Mouse (Mus musculus) embryonic stem cell, embryonic (primary cell): Measurements from ENCODE around the gene Anapc16.

ENCODE experiments used
- CTCF ChIA-PET, 4 experiments: fragments of 300-600 bp in 2 of 4; fragments of 350-600 bp in 2 of 4; sonication (Branson Sonifier 250); formaldehyde crosslinking; loops; one replicate each; lab custom pipeline; 2022; ENCODE audit warnings: inconsistent platforms in 2 of 4; lab: Charles Lee
- POLR2A ChIA-PET, 4 experiments: fragments of 300-600 bp in 2 of 4; fragments of 350-600 bp in 2 of 4; sonication (Branson Sonifier 250); formaldehyde crosslinking; loops; one replicate each; lab custom pipeline; 2022; ENCODE audit warnings: antibody characterized with exemption in 4 of 4, inconsistent platforms in 1 of 4; lab: Charles Lee

The Anapc16 gene

GRCm38 (mm10) chr10:59952152-59952780 lies 50.7 kb downstream of the Anapc16 start:
- CTCF ChIA-PET = interaction anchor here in 1 of 4 experiments (1.0 to 2.5 kb wide), 4 partner anchors 10 to 114 kb away, joined by 3 to 9 read pairs (median 4); no protein-coding TSS in a partner anchor
- POLR2A ChIA-PET = interaction anchor here in 3 of 4 experiments (0.5 to 8.8 kb wide), 58 partner anchors 9 to 629 kb away, joined by 3 to 145 read pairs (median 5); partner anchors contain the start of genes Anapc16 (in 3 of the 3) and Ascc1 (in 3 of the 3)

- POLR2A ChIA-PET = interaction anchor here (0.5 to 8.8 kb wide), 97 partner anchors 7 to 1196 kb away, joined by 3 to 145 read pairs (median 4); partner anchors contain the start of genes Anapc16 (in 3 of the 4), Ascc1 (in 3 of the 4), Chst3 (in 1 of the 4) and Sgpl1 (in 1 of the 4)
- CTCF ChIA-PET = interaction anchor here (0.6 to 2.5 kb wide), 19 partner anchors 9 to 396 kb away, joined by 3 to 15 read pairs (median 4); partner anchors contain the start of genes Anapc16 (in 1 of the 4) and Ascc1 (in 1 of the 4)
Measured at GRCm38 (mm10) chr10:59951211-59952151, 51.5 kb downstream of the Anapc16 start, which contains the start of gene Ddit4. TSS of gene Ddit4 (minus strand) at chr10:59951834.

GRCm38 (mm10) chr10:59950716-59951191 lies 52.2 kb downstream of the Anapc16 start:
- ChIA-PET CTCF (interaction anchor here (0.5 to 2.5 kb wide), 19 partner anchors 8 to 403 kb away, joined by 3 to 15 read pairs (median 4); partner anchors contain the start of genes Anapc16 (in 1 of the 4) and Ascc1 (in 1 of the 4)), POLR2A (interaction anchor here (0.6 to 8.8 kb wide), 78 partner anchors 8 to 1197 kb away, joined by 3 to 145 read pairs (median 5); partner anchors contain the start of genes Anapc16 (in 3 of the 4), Ascc1 (in 3 of the 4), Chst3 (in 1 of the 4) and P4ha1 (in 1 of the 4))

- ChIA-PET CTCF (interaction anchor here (0.5 to 2.5 kb wide), 18 partner anchors 7 to 402 kb away, joined by 3 to 15 read pairs (median 4); partner anchors contain the start of genes Anapc16 (in 1 of the 4) and Ascc1 (in 1 of the 4)), POLR2A (interaction anchor here (0.5 to 8.8 kb wide), 75 partner anchors 7 to 1711 kb away, joined by 3 to 145 read pairs (median 5); partner anchors contain the start of genes Anapc16 (in 3 of the 4), Ascc1 (in 3 of the 4), Chst3 (in 1 of the 4) and P4ha1 (in 1 of the 4))
Measured at GRCm38 (mm10) chr10:59949783-59950605, 52.9 kb downstream of the Anapc16 start.

- POLR2A ChIA-PET = interaction anchor here in 3 of 4 experiments (0.5 to 8.8 kb wide), 28 partner anchors 9 to 296 kb away, joined by 3 to 145 read pairs (median 7); partner anchors contain the start of genes Anapc16 (in 2 of the 3) and Ascc1 (in 2 of the 3)
- CTCF ChIA-PET = interaction anchor here in 1 of 4 experiments (0.7 to 1.3 kb wide), 2 partner anchors 9 to 20 kb away, joined by 3 read pairs; no protein-coding TSS in a partner anchor
Measured at GRCm38 (mm10) chr10:59949255-59949648, 53.7 kb downstream of the Anapc16 start.

GRCm38 (mm10) chr10:59948363-59949254 lies 54.3 kb downstream of the Anapc16 start:
- ChIA-PET POLR2A (interaction anchor here in 3 of 4 experiments (0.5 to 8.8 kb wide), 30 partner anchors 9 to 625 kb away, joined by 3 to 145 read pairs (median 5); partner anchors contain the start of genes Anapc16 (in 2 of the 3), Ascc1 (in 2 of the 3) and P4ha1 (in 1 of the 3)), CTCF (interaction anchor here in 1 of 4 experiments (0.7 to 2.3 kb wide), 3 partner anchors 9 to 54 kb away, joined by 3 to 9 read pairs (median 3); no protein-coding TSS in a partner anchor)

GRCm38 (mm10) chr10:59947296-59948073 lies 55.5 kb downstream of the Anapc16 start:
- ChIA-PET CTCF (interaction anchor here in 3 of 4 experiments (0.6 to 2.3 kb wide), 5 partner anchors 9 to 53 kb away, joined by 3 to 9 read pairs (median 4); no protein-coding TSS in a partner anchor), POLR2A (interaction anchor here in 3 of 4 experiments (0.7 to 8.8 kb wide), 23 partner anchors 9 to 624 kb away, joined by 3 to 145 read pairs (median 4); partner anchors contain the start of genes Anapc16 (in 2 of the 3), Ascc1 (in 2 of the 3) and P4ha1 (in 1 of the 3))

GRCm38 (mm10) chr10:59946362-59946761 lies 56.6 kb downstream of the Anapc16 start:
- POLR2A ChIA-PET = interaction anchor here in 3 of 4 experiments (0.7 to 8.8 kb wide), 7 partner anchors 11 to 56 kb away, joined by 3 to 145 read pairs (median 4); partner anchors contain the start of genes Anapc16 (in 1 of the 3) and Ascc1 (in 1 of the 3)
- CTCF ChIA-PET = interaction anchor here in 2 of 4 experiments (1.5 to 1.7 kb wide), 2 partner anchors 31 to 53 kb away, joined by 3 to 4 read pairs; no protein-coding TSS in a partner anchor

GRCm38 (mm10) chr10:59945416-59945815 lies 57.5 kb downstream of the Anapc16 start:
- ChIA-PET POLR2A (interaction anchor here in 2 of 4 experiments (0.7 to 1.2 kb wide), 3 partner anchors 20 to 51 kb away, joined by 3 to 7 read pairs (median 4); no protein-coding TSS in a partner anchor), CTCF (no interaction called here)

GRCm38 (mm10) chr10:59943421-59943989 lies 59.4 kb downstream of the Anapc16 start:
- ChIA-PET CTCF (interaction anchor here (0.5 to 2.1 kb wide), 17 partner anchors 8 to 314 kb away, joined by 3 to 11 read pairs (median 3); partner anchors contain the start of genes Anapc16 (in 1 of the 4), Ascc1 (in 1 of the 4) and Ddit4 (in 1 of the 4)), POLR2A (interaction anchor here in 3 of 4 experiments (0.6 to 3.4 kb wide), 48 partner anchors 8 to 301 kb away, joined by 3 to 45 read pairs (median 5); partner anchors contain the start of genes Ddit4 (in 3 of the 3), Anapc16 (in 1 of the 3) and Ascc1 (in 1 of the 3))

- CTCF ChIA-PET = interaction anchor here (0.5 to 2.1 kb wide), 22 partner anchors 8 to 1790 kb away, joined by 3 to 11 read pairs (median 3); partner anchors contain the start of genes Anapc16 (in 1 of the 4), Ascc1 (in 1 of the 4) and Ddit4 (in 1 of the 4)
- POLR2A ChIA-PET = interaction anchor here in 3 of 4 experiments (0.7 to 3.4 kb wide), 55 partner anchors 8 to 183 kb away, joined by 3 to 45 read pairs (median 5); partner anchors contain the start of genes Ddit4 (in 3 of the 3), Anapc16 (in 1 of the 3) and Ascc1 (in 1 of the 3)
Measured at GRCm38 (mm10) chr10:59942847-59943420, 60.0 kb downstream of the Anapc16 start.

- POLR2A ChIA-PET = interaction anchor here in 3 of 4 experiments (0.6 to 3.4 kb wide), 48 partner anchors 8 to 85 kb away, joined by 3 to 45 read pairs (median 5); partner anchors contain the start of genes Ddit4 (in 3 of the 3), Anapc16 (in 1 of the 3) and Ascc1 (in 1 of the 3)
- CTCF ChIA-PET = interaction anchor here in 3 of 4 experiments (0.5 to 2.1 kb wide), 17 partner anchors 9 to 1790 kb away, joined by 3 to 11 read pairs (median 4); partner anchors contain the start of gene Ddit4 (in 1 of the 3)
Measured at GRCm38 (mm10) chr10:59942281-59942846, 60.6 kb downstream of the Anapc16 start.
